Mouse (Mus musculus) G1E (cell line): ENCODE measurements around the gene Lias. TPM values are rescaled to one million over a fixed set of nuclear protein-coding genes. Genes with fewer than 3 reads are reported as not detected.
A peak's percentile ranks its signal among the peaks of the same experiment; 100 is the strongest.

Source experiments
- ATAC-seq: 2 replicates; pipeline ENCODE4 v1.8.0; 2016; ENCODE audit warnings: mild to moderate bottlenecking; ENCODE audit not compliant: insufficient number of reproducible peaks, poor library complexity, low FRiP score, severe bottlenecking; ENCODE audit errors: extremely low read depth
- DNase-seq: peaks from one replicate; pipeline ENCODE4 v3.0.0; 2012; ENCODE audit warnings: low spot score
- H3K27me3 ChIP-seq: 2 replicates; pipeline ENCODE4 v1.6.1; 2012; ENCODE audit warnings: mild to moderate bottlenecking, low read length, inconsistent platforms; ENCODE audit not compliant: insufficient read depth
- H3K36me3 ChIP-seq: replicated peaks from 2 replicates; pipeline ENCODE3; 2012; ENCODE audit warnings: mild to moderate bottlenecking, inconsistent platforms
- H3K4me1 ChIP-seq: 2 replicates; pipeline ENCODE4 v1.6.1; 2012; ENCODE audit warnings: low read depth, low read length, inconsistent platforms, mixed read lengths; ENCODE audit not compliant: insufficient read depth
- H3K4me3 ChIP-seq: 2 replicates; pipeline ENCODE4 v1.5.1; 2012; ENCODE audit warnings: low read depth, mild to moderate bottlenecking, inconsistent platforms, low read length, moderate library complexity, mixed read lengths
- H3K9me3 ChIP-seq: replicated peaks from 2 replicates; pipeline ENCODE4 v1.6.1; 2012; ENCODE audit warnings: inconsistent platforms
- CTCF ChIP-seq: IDR thresholded peaks from 2 replicates; pipeline ENCODE4 v1.5.1; 2012; ENCODE audit warnings: low read depth, low read length, inconsistent platforms, mixed read lengths
- GATA1 ChIP-seq: IDR thresholded peaks from 2 replicates; pipeline ENCODE4 v1.6.1; 2012; ENCODE audit warnings: borderline replicate concordance, low read length, inconsistent platforms, mixed read lengths
- GATA2 ChIP-seq: IDR thresholded peaks from 2 replicates; pipeline ENCODE4 v1.6.1; 2012; ENCODE audit warnings: low read depth, low read length, inconsistent platforms, borderline replicate concordance
- POLR2AphosphoS5 ChIP-seq: IDR thresholded peaks from 2 replicates; pipeline ENCODE4 v1.6.1; 2012; ENCODE audit warnings: low read depth, low read length, inconsistent platforms; ENCODE audit not compliant: insufficient replicate concordance
- TAL1 ChIP-seq: conservative IDR thresholded peaks from 2 replicates; pipeline ENCODE4 v1.6.1; 2012; ENCODE audit warnings: low read depth, low read length, inconsistent platforms, mixed read lengths
- polyA plus RNA-seq: library from polyadenylated mRNA; stranded (reverse); fragments of >175 nt; gene quantifications from 2 replicates; pipeline ENCODE4 v1.2.3, GENCODE M21; 2012
- total RNA-seq, 2 experiments: library from RNA; stranded (forward) in 1 of 2; stranded (reverse) in 1 of 2; fragments of 200-1000 nt in 1 of 2; fragments of >200 nt in 1 of 2; fragmentation: Nextera tagmentation in 1 of 2; gene quantifications; 2 replicates each; pipeline ENCODE4 v1.2.3; 2014 to 2017

Lias gene
- total and polyA plus RNA-seq, 3 experiments: 10.8 to 60.7 (median 53.1) TPM

GRCm38 (mm10) chr5:65435806-65436561 lies 44.7 kb downstream of the Lias start, which contains the start of gene Ugdh:
TSS of gene Ugdh (minus strand) at chr5:65435949.
- Histone ChIP-seq H3K9me3 (no peaks in the 10 kb centered on the region), H3K27me3 (peaks cover 16% of the 10 kb centered on the region), H3K36me3 (no peaks in the 10 kb centered on the region), H3K4me3 (peak within 1 kb of the TSS; percentile 87), H3K4me1 (peaks cover 28% of the 10 kb centered on the region)
- TF ChIP-seq CTCF (no peak), TAL1 (no peak)
- ATAC-seq (peak; percentile 92), DNase-seq (peak; percentile 90)

- H3K4me3 ChIP-seq: no peak overlapping the region
- H3K9me3 ChIP-seq: no peaks in the 10 kb centered on the region
- peaks cover 25% of the 10 kb centered on the region for H3K4me1 ChIP-seq
- peaks cover 2% of the 10 kb centered on the region for H3K36me3 ChIP-seq
- DNase-seq (no peak), ATAC-seq (no peak)
- H3K27me3 ChIP-seq: peaks cover 17% of the 10 kb centered on the region
- TF ChIP-seq TAL1: no peak
These were observed 46.7 kb downstream of the Lias start for GRCm38 (mm10) chr5:65438041-65438440.

GRCm38 (mm10) chr5:65444981-65445380 lies 53.7 kb downstream of the Lias start:
- peaks cover 13% of the 10 kb centered on the region for H3K36me3 ChIP-seq
- DNase-seq: no peak
- no peak overlapping the region for H3K4me3 ChIP-seq
- peaks cover 2% of the 10 kb centered on the region; the same call in 1 of the 2 replicates for H3K4me1 ChIP-seq
- no peaks in the 10 kb centered on the region for H3K9me3 ChIP-seq
- ATAC-seq: no peak
- TF ChIP-seq GATA1 (no peak), TAL1 (no peak), GATA2 (no peak), POLR2AphosphoS5 (no peak), CTCF (no peak)
- 0 out of 2 replicates have a peak, but pooled peaks cover 4% of the 10 kb centered on the region for H3K27me3 ChIP-seq

GRCm38 (mm10) chr5:65446756-65447155 lies 55.5 kb downstream of the Lias start:
- no peak for DNase-seq
- peaks cover 2% of the 10 kb centered on the region; the same call in 1 of the 2 replicates for H3K4me1 ChIP-seq
- H3K9me3 ChIP-seq: no peaks in the 10 kb centered on the region
- H3K4me3 ChIP-seq: no peak overlapping the region
- TF ChIP-seq GATA2 (no peak), GATA1 (no peak), TAL1 (no peak), CTCF (no peak), POLR2AphosphoS5 (no peak)
- H3K27me3 ChIP-seq: no peaks in the 10 kb centered on the region
- peaks cover 21% of the 10 kb centered on the region for H3K36me3 ChIP-seq
- ATAC-seq: no peak

- no peak overlapping the region for H3K4me3 ChIP-seq
- peaks cover 22% of the 10 kb centered on the region for H3K36me3 ChIP-seq
- no peaks in the 10 kb centered on the region for H3K9me3 ChIP-seq
- peaks cover 2% of the 10 kb centered on the region; the same call in 1 of the 2 replicates for H3K4me1 ChIP-seq
- no peaks in the 10 kb centered on the region for H3K27me3 ChIP-seq
- ATAC-seq (no peak), DNase-seq (no peak)
- TF ChIP-seq GATA2 (no peak), TAL1 (no peak)
These were observed 56.5 kb downstream of the Lias start for GRCm38 (mm10) chr5:65447826-65448225.

- no peak for DNase-seq
These were observed 57.6 kb downstream of the Lias start for GRCm38 (mm10) chr5:65448941-65449340.

GRCm38 (mm10) chr5:65454771-65455170 lies 63.5 kb downstream of the Lias start:
- DNase-seq (no peak), ATAC-seq (no peak)
- Histone ChIP-seq H3K27me3 (no peaks in the 10 kb centered on the region), H3K4me3 (no peak overlapping the region), H3K9me3 (no peaks in the 10 kb centered on the region), H3K4me1 (no peaks in the 10 kb centered on the region), H3K36me3 (peaks cover 34% of the 10 kb centered on the region)
- TF ChIP-seq GATA1 (no peak), TAL1 (no peak), POLR2AphosphoS5 (no peak), GATA2 (no peak), CTCF (no peak)

More at GRCm38 (mm10) chr5:65448941-65449340, 57.6 kb downstream of the Lias start:
- Histone ChIP-seq H3K27me3 (no peaks in the 10 kb centered on the region), H3K36me3 (peaks cover 22% of the 10 kb centered on the region), H3K4me3 (no peak overlapping the region), H3K4me1 (no peaks in the 10 kb centered on the region), H3K9me3 (no peaks in the 10 kb centered on the region)
- no peak for ATAC-seq
- TF ChIP-seq CTCF (no peak), GATA2 (no peak), TAL1 (no peak), POLR2AphosphoS5 (no peak), GATA1 (no peak)
